Mouse (Mus musculus) G1E (cell line): ENCODE data around the gene Alx3.

Source experiments
- CTCF ChIP-seq: IDR thresholded peaks from 2 replicates; pipeline ENCODE4 v1.5.1; 2012; ENCODE audit warnings: low read depth, low read length, inconsistent platforms, mixed read lengths
- GATA2 ChIP-seq: IDR thresholded peaks from 2 replicates; pipeline ENCODE4 v1.6.1; 2012; ENCODE audit warnings: low read depth, low read length, inconsistent platforms, borderline replicate concordance

DNA sequence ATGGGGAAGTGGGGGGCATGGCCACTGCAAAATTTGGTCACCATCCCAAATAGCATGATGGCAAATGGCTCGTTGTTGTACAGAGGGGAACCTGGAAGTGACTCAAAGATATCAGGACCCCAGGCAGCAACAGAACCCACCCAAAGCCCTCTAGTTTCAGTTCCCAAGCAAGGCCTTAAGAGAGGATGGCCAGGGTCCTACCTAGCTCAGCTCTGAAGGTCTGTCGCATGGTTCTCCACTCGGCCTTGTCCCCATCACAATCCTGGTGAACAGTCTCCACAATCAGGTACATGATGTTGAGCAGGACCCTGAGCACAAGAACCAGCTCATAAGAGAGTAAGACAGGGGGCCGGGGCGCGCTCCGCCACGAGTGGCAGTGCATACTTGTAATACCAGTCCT, 29.6 kb downstream of the Alx3 start:
- no peak for TF ChIP-seq CTCF
- TF ChIP-seq GATA2, result no peak
